Mouse (Mus musculus) yolk sac, embryonic 10.5 days (tissue): Measurements from ENCODE around the gene Olfr1441.

Experiments
- DNase-seq: peaks from one replicate; pipeline ENCODE4 v3.0.0-alpha.2; 2017; ENCODE audit warnings: low spot score

Olfr1441 gene

DNA sequence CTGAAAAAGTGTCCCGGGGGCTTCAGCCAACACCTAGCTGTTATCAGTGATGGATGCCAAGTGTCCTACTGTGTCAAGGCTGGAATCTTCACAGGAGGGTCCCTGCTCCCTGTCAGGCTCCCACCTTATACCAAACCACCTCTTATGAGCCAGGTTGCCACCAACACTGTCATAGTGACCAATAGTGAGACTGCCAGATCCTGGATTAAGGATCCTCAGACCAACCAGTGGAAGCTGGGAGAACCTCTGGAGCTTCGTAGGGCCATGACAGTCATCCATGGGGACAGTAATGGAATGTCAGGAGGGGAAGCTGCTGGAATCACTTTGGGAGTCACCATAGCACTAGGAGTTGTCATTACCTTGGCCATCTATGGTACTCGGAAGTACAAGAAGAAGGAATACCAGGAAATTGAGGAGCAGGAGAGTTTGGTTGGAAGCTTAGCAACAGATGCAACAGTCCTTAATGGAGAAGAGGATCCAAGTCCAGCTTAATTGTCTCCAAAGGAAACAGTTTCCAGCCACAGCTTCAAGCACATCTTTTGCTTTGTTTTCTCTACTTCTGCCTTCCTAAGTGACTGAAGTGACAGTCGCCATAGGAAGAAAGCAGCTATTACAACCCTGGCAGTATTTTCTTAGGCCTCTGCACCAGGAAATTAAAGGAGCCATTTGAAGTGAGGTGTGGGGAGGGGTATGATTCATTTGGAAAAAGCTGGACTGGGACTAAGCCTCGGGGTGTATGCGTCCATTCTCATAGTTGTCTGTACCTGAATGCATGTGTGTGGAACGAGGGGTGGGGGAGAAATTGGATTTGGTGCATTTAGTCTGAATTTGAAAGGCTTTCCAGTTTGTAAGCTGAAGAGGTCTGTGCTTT lies 45.9 kb downstream of the Olfr1441 start:
- no peak for DNase-seq

DNA sequence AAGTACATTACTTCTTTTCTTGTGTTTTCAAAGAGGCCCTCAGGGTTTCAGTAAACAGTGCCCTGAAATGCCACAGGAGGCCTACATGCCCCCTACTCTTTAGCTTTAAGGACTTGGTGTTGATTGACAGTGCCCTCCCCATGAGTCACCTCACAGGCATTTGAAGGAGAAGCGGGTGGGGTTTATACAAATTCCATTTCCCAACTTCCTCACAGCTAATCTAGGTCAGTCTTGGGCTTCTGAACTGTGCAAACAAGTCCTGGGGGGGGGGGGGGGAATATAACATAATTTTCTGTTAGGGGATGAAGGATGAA lies 46.4 kb downstream of the Olfr1441 start:
- no peak for DNase-seq

DNA sequence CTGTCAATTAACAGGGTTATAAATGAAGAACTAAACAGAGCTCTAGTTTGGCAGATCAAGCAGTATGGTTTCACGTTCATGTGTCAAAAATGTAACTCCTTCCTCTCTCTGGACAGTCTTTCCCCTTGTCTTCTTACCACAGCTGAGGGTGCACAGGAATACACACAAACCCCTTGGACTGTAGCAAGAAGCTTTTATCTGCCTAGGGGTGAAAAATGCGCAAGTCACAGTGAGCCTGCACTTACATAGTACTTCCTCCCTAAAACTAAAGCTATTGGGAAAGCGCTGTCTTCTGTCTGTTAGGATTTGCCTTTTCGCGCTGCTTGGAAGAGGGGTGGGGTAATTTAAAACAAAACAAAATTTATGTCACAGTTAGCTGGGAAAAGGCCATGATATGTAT lies 46.9 kb downstream of the Olfr1441 start:
- DNase-seq, result no peak

DNA sequence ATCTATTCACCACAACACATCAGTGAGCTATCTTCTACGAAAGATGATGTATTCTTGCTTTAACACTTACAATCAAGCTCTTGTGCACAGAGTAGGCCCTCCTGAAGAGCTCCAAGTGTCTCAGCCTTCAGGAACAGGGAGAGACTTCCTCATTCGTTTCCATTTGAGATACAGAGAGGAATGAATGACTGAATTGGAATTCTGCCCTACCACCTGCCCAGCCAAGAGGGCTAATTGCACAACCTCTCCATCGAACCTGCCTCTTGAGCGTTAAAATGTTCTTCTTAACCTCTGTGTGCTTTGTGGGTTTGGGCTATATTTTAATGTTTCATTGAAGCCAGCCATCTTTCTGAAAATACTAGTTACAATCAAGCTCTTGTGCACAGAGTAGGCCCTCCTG lies 47.4 kb downstream of the Olfr1441 start:
- DNase-seq, result no peak

DNA sequence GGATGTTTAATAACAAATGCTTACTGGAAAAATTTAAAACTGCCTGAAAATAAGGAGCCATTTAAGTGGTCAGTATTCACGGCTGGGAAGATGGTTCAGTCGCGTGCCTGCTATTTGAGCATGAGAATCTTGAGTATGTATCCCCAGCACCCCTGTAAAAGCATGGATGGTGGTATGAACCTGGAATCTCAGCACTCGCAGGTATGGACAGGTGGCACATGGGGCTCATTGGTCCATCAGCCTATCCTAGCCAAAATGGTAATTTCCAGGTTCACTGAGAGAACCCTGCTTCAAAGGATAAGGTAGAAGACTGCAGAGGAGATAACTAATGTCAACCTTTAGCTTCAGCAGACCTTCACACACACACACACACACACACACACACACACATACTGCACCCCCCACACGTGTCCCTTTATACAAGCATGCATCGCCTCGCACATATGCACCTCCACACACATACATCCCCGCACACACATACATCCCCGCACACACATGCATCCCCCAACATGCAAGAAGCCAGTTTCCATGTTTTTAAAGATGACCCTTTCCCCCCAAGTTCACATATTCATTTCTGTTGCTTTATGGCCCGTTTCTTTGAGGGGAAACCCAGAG lies 48.4 kb downstream of the Olfr1441 start:
- DNase-seq, result no peak

DNA sequence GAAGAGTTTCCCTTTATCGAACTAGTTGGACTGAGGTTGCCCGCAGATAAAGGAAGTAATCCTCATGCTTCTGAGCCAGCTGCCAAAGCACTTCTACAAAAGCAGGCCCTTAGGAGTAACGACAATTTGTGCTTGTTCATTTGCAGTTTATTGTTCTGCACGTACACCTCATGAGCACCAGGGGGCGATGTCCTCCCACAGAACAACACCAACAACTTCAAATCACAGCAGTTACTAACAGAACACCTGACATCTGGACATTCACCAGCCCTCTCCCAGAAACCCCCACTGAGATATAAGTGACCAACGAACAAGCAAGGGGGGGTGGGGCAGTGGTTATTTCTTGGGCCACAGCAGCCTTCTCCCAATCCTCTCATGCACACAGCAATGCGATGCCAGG lies 49.0 kb downstream of the Olfr1441 start:
- DNase-seq, result peak; percentile 44

DNA sequence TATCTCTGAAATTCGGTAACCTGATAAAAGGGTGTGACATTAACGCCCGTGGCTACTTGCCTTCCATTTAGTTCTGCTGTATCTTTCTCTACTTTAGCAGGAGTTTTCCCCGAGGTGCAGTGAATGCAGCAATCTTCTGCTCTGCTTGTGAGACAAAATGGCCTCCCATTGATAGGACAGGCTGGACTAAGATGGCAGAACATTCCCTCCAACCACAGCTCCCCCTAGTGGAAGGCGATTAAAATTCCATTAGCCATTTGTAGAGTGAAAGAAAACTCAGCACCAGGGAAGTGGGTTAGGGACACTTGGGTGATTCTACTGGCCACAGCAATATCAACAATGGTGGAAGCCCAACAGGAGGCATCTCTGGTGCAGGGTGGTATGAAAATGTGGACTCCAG lies 50.2 kb downstream of the Olfr1441 start:
- no peak for DNase-seq

DNA sequence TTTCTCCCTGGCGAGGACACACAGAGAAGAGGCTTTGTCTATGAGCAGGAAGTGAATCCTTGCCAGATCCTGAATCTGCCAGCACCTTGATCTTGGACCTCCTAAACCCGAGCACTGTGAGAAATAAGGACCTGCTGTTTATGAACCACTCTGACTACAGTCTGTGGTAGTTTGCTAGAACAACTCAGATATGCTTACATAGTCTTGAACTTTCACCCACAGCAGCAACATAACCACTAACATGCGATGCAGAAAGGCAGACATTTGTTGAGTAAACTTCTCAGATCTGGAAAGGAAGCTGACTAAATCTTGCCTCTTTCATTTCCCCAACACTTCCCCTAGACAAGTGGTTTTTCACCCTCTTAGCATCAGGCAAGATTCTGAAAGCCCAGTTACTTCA lies 54.6 kb downstream of the Olfr1441 start:
- no peak for DNase-seq

DNA sequence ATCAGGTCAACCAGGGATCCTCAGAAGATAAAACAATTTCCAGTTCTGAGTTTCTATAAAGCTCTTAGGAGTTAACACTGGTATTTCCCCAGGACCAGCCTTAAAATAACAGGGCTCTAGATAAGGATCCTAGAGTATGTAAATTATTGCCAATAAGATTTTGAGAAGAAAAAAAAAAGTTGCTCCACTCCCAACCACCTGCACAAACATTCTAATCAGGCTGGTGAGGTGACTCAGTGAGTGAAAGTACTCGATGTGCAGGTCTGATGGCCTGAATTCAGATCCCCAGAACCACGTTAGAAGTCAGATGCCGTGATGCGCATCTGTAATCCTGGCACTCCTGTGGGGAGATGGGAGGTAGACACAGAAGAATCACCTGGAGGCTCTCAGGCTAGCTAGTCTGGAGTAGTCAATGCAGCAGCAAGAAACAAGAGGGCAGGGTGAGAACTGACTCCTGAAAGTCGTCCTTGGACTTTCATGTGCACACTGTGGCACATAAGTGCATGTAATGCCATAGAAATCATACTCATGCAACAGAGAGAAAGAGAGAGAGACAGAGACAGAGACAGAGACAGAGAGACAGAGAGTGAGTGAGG lies 55.2 kb downstream of the Olfr1441 start:
- no peak for DNase-seq
